Mouse (Mus musculus): ENCODE data around the gene Atxn7l3. TPM values are rescaled to one million over a fixed set of nuclear protein-coding genes. Genes with fewer than 3 reads are reported as not detected.
A peak's percentile ranks its signal among the peaks of the same experiment; 100 is the strongest.

Atxn7l3 gene
- total RNA-seq, 2 experiments from 2014 or later, result 236 to 242 TPM

- DNase-seq (ENCODE audit: extremely low spot score in 1 of 2, low spot score in 2 of 2), result peak; percentile 68 to 73
- TF ChIP-seq CTCF (IDR thresholded peaks at IDR 0.05), result no peak
- Histone ChIP-seq H3K27ac (peak overlapping the region; percentile 94), H3K4me3 (peak overlapping the region; percentile 80)
- intact Hi-C loops (cut with DNase I), result loop anchor here (2.0 to 10.0 kb wide), 2 partner anchors 21 to 237 kb away; partner anchors contain the start of genes Atxn7l3 and Gpatch8
These were observed 21.6 kb upstream of the Atxn7l3 start for GRCm38 (mm10) chr11:102317901-102318575.

GRCm38 (mm10) chr11:102317298-102317900, 21.0 kb upstream of the Atxn7l3 start:
- peak; percentile 8 for TF ChIP-seq CTCF (IDR thresholded peaks at IDR 0.05)
- intact Hi-C loops (cut with DNase I), result loop anchor here (2.0 to 10.0 kb wide), 2 partner anchors 21 to 237 kb away; partner anchors contain the start of genes Atxn7l3 and Gpatch8
- Histone ChIP-seq H3K27ac (peak overlapping the region; percentile 94), H3K4me3 (peak overlapping the region; percentile 80)
- peak; percentile 73 to 74 for DNase-seq (ENCODE audit: extremely low spot score in 1 of 2, low spot score in 2 of 2)

- TF ChIP-seq CTCF (IDR thresholded peaks at IDR 0.05), result no peak; the same call in 1 of the 2 replicates
- Histone ChIP-seq H3K4me3 (peak overlapping the region; percentile 80), H3K27ac (peak overlapping the region; percentile 94)
- DNase-seq (ENCODE audit: extremely low spot score in 1 of 2, low spot score in 2 of 2), result peak; percentile 83 to 90
- intact Hi-C loops (cut with DNase I), result loop anchor here (1.0 to 10.0 kb wide), 3 partner anchors 20 to 238 kb away; partner anchors contain the start of genes Atxn7l3 and Gpatch8
These were observed 20.3 kb upstream of the Atxn7l3 start for GRCm38 (mm10) chr11:102316572-102317297.

GRCm38 (mm10) chr11:102315690-102316571, 19.5 kb upstream of the Atxn7l3 start:
- peak overlapping the region; percentile 80 for H3K4me3 ChIP-seq
- DNase-seq (ENCODE audit: extremely low spot score in 1 of 2, low spot score in 2 of 2), result no peak
- no peak for TF ChIP-seq CTCF (IDR thresholded peaks at IDR 0.05)
- intact Hi-C loops (cut with DNase I), result loop anchor here (1.0 to 10.0 kb wide), 3 partner anchors 19 to 239 kb away; partner anchors contain the start of genes Atxn7l3 and Gpatch8
- H3K27ac ChIP-seq, result peak overlapping the region; percentile 94

- H3K27ac ChIP-seq, result no peak overlapping the region
- no peak for TF ChIP-seq CTCF (IDR thresholded peaks at IDR 0.05)
- intact Hi-C loops (cut with DNase I), result loop anchor here (10.0 kb wide), 1 partner anchor 240 kb away; the partner anchor contains the start of gene Gpatch8
- no peak overlapping the region for H3K4me3 ChIP-seq
- no peak for DNase-seq (ENCODE audit: extremely low spot score in 1 of 2, low spot score in 2 of 2)
These were observed 17.9 kb upstream of the Atxn7l3 start for GRCm38 (mm10) chr11:102314321-102314720.

GRCm38 (mm10) chr11:102312586-102312985, 16.2 kb upstream of the Atxn7l3 start:
- no peak overlapping the region for H3K27ac ChIP-seq
- no peak for DNase-seq (ENCODE audit: extremely low spot score in 1 of 2, low spot score in 2 of 2)
- intact Hi-C loops (cut with DNase I), result loop anchor here (10.0 kb wide), 1 partner anchor 242 kb away; the partner anchor contains the start of gene Gpatch8
- H3K4me3 ChIP-seq, result no peak overlapping the region
- TF ChIP-seq CTCF (IDR thresholded peaks at IDR 0.05), result no peak

- no peak for TF ChIP-seq CTCF (IDR thresholded peaks at IDR 0.05)
- intact Hi-C loops (cut with DNase I), result loop anchor here (10.0 kb wide), 1 partner anchor 243 kb away; the partner anchor contains the start of gene Gpatch8
- DNase-seq (ENCODE audit: extremely low spot score in 1 of 2, low spot score in 2 of 2), result no peak
- Histone ChIP-seq H3K27ac (no peak overlapping the region), H3K4me3 (no peak overlapping the region)
These were observed 15.5 kb upstream of the Atxn7l3 start for GRCm38 (mm10) chr11:102311966-102312365.

GRCm38 (mm10) chr11:102310768-102311695, 14.6 kb upstream of the Atxn7l3 start:
- intact Hi-C loops (cut with DNase I), result loop anchor here (10.0 kb wide), 1 partner anchor 244 kb away; the partner anchor contains the start of gene Gpatch8
- TF ChIP-seq CTCF (IDR thresholded peaks at IDR 0.05), result no peak
- H3K4me3 ChIP-seq, result no peak overlapping the region
- DNase-seq (ENCODE audit: extremely low spot score in 1 of 2, low spot score in 2 of 2), result no peak
- H3K27ac ChIP-seq, result no peak overlapping the region

GRCm38 (mm10) chr11:102309821-102310617, 13.6 kb upstream of the Atxn7l3 start:
- no peak for TF ChIP-seq CTCF (IDR thresholded peaks at IDR 0.05)
- DNase-seq (ENCODE audit: extremely low spot score in 1 of 2, low spot score in 2 of 2), result no peak
- H3K4me3 ChIP-seq, result no peak overlapping the region
- intact Hi-C loops (cut with DNase I), result loop anchor here (1.0 to 10.0 kb wide), 3 partner anchors 101 to 245 kb away; partner anchors contain the start of genes Gpatch8 and Grn
- no peak overlapping the region for H3K27ac ChIP-seq
